Mouse (Mus musculus): ENCODE measurements around the gene Ccnd1.
"Not testable (repeated sequence)": the region's sequence is repeated elsewhere in the genome, so short reads cannot be mapped to it uniquely, and the experiment has no call there.

Ccnd1 gene

DNA sequence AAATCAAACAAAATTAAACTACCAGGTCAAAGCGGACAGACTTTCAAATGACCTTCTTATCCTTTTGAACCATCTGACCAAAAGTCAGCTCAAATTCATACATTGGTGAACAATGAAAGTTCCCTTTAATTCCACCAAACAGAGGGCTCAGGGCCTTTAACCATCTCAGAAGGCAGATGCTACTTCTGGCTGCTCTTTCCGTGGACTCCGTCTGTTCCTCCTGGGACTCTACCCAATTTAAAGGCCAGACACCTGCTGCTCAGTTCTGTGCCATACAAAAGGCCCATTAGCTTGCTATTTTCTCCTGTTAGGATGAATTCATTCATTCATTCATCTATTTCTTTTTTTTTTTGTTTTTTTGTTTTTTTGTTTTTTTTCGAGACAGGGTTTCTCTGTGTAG lies 26.8 kb downstream of the Ccnd1 start:
- no peak for DNase-seq (ENCODE audit: extremely low read depth, insufficient read length, low spot score)

- DNase-seq (ENCODE audit: extremely low read depth, insufficient read length, low spot score) = no peak
Measured at GRCm38 (mm10) chr7:144911121-144911520, 28.6 kb downstream of the Ccnd1 start.

GRCm38 (mm10) chr7:144908705-144909104 lies 31.0 kb downstream of the Ccnd1 start:
- DNase-seq (ENCODE audit: extremely low read depth, insufficient read length, low spot score) = no peak

GRCm38 (mm10) chr7:144907793-144908192 lies 31.9 kb downstream of the Ccnd1 start:
- no peak for DNase-seq (ENCODE audit: extremely low read depth, insufficient read length, low spot score)

- DNase-seq (ENCODE audit: extremely low read depth, insufficient read length, low spot score) = no peak
Measured at GRCm38 (mm10) chr7:144906708-144907397, 32.9 kb downstream of the Ccnd1 start.

GRCm38 (mm10) chr7:144905514-144905913 lies 34.2 kb downstream of the Ccnd1 start:
- not testable (repeated sequence) for DNase-seq (ENCODE audit: extremely low read depth, insufficient read length, low spot score)

DNA sequence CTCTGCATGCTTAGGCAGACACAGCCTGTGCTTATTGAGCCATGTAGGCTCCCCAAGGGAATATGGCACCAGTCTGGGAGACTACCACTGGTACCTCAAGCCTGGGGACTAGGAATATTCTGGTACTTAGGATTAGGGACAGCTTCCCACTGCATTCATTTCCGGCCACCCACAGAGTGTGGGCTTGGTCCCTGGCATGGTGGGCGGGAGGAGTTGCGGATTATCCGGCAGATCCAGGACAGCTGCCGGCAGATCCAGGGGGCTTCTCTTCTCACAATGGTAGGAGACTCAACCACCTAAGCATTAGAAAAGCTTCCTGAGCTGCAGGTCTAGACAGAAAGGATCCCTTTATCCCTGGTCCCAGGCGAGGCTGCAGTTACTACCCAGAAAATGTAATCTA lies 41.2 kb downstream of the Ccnd1 start:
- DNase-seq (ENCODE audit: extremely low read depth, insufficient read length, low spot score) = no peak

GRCm38 (mm10) chr7:144896294-144897218 lies 43.2 kb downstream of the Ccnd1 start, which contains the start of gene Fgf15:
Gene Fgf15, plus strand, starts transcription at chr7:144896531.
- no peak for DNase-seq (ENCODE audit: extremely low read depth, insufficient read length, low spot score)

- DNase-seq (ENCODE audit: extremely low read depth, insufficient read length, low spot score) = peak; percentile 35
Measured at GRCm38 (mm10) chr7:144895305-144896111, 44.2 kb downstream of the Ccnd1 start.

DNA sequence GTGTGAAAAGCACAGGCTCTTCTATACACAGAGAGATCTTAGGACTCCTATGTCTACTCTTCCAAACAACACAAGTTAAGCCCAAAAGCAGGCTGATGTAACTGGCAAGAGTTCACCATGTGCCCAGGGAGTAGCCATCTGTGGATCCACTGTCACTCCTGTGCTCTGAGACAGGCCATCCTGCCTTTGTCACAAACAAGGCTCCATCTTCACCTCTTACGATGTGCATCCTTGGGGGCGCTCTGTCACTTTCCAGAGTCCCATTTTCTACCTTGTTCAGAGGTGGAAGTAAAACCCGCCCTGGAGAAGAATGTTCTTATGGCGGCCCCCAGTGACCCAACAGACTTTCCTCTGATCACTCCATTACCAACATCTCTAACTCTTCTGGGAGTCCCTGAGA lies 45.0 kb downstream of the Ccnd1 start:
- no peak for DNase-seq (ENCODE audit: extremely low read depth, insufficient read length, low spot score)

- no peak for DNase-seq (ENCODE audit: extremely low read depth, insufficient read length, low spot score)
Measured at GRCm38 (mm10) chr7:144894191-144894590, 45.5 kb downstream of the Ccnd1 start.

- DNase-seq (ENCODE audit: extremely low read depth, insufficient read length, low spot score) = no peak
Measured at GRCm38 (mm10) chr7:144892322-144892721, 47.4 kb downstream of the Ccnd1 start.

DNA sequence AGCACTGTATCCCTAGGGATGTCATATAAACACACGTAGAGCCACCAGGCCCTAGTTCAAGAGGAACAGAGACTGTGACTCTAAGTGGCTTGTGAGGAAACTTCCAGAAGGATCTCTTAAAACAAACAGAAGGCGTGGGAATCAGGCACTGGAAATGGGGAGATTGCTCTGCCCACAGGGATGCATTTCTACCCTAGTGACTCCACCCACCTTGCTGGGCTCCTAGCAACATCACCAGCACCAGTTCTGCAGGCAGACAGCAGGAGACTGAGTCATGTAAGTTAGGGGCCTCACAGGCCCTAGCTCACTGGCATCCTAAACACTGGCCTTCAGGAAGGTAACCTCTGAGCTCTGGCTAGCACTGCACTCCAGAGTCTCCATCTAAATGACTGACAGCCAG lies 47.9 kb downstream of the Ccnd1 start:
- DNase-seq (ENCODE audit: extremely low read depth, insufficient read length, low spot score) = no peak

GRCm38 (mm10) chr7:144890661-144891060 lies 49.1 kb downstream of the Ccnd1 start:
- DNase-seq (ENCODE audit: extremely low read depth, insufficient read length, low spot score) = not testable (repeated sequence)

DNA sequence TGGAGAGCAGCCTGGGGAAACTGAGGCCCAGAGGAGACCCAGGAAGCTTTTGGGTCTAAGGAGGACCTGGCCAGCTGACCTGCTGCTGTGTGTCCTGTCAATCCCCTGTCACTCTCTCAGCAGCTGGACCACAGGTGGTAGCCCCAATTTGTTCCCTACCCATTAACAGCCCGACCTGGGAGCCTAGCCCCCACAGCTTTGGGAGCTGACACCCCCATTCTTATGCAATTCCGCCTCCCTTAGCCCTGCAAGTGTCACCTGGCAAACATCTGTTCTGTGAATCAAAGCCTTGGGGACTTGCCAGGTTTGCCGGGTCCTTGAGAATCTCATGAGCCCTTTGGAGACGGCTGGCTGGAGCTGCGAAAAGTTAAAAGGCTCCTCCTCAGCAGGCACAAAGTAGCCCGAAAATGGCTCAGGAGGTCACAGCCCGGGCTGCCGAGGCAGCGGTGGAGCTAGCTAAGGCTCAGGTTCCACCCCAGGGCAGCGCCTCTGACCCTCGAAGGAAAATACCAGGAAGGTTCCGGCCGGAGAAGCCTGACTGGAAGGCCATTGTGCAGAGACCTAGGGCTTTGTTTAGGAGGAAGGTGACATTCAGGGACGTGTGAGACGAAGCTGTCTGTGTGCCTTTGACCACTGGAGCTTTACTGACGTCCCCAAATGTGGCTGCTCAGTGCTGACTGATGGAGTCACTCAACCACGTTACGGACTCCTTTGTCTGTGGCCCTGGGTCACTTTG lies 51.0 kb downstream of the Ccnd1 start:
- no peak for DNase-seq (ENCODE audit: extremely low read depth, insufficient read length, low spot score)

- no peak for DNase-seq (ENCODE audit: extremely low read depth, insufficient read length, low spot score)
Measured at GRCm38 (mm10) chr7:144887672-144888071, 52.1 kb downstream of the Ccnd1 start.

GRCm38 (mm10) chr7:144883106-144883505 lies 56.6 kb downstream of the Ccnd1 start:
- peak; percentile 36 for DNase-seq (ENCODE audit: extremely low read depth, insufficient read length, low spot score)
